Mouse (Mus musculus) testis, adult 2 months (tissue): ENCODE measurements at regions not wholly inside any gene's neighbourhood (a gene's known extent, or its start where the extent isn't known, plus 50 kb on each side); places are given as distances from the start of the nearest gene placed in this dataset.

Experiments used
- H3K27ac ChIP-seq: fragments of 200-500 bp; 2 replicates; pipeline ENCODE4 v1.5.1; 2012; ENCODE audit warnings: low read depth, low read length; ENCODE audit not compliant: control insufficient read depth, insufficient read depth
- H3K27me3 ChIP-seq: fragments of 200-500 bp; 2 replicates; pipeline ENCODE4 v1.6.1; 2012; ENCODE audit warnings: mild to moderate bottlenecking, low read length, moderate library complexity; ENCODE audit not compliant: control insufficient read depth, insufficient read depth
- H3K36me3 ChIP-seq: fragments of 200-500 bp; 2 replicates; pipeline ENCODE4 v1.6.1; 2012; ENCODE audit warnings: mild to moderate bottlenecking, low read length; ENCODE audit not compliant: control insufficient read depth, insufficient read depth
- H3K4me1 ChIP-seq: fragments of 200-500 bp; 2 replicates; pipeline ENCODE4 v1.6.1; 2012; ENCODE audit warnings: low read length; ENCODE audit not compliant: control insufficient read depth, insufficient read depth
- H3K4me3 ChIP-seq: fragments of 200-500 bp; 2 replicates; pipeline ENCODE4 v1.5.1; 2012; ENCODE audit warnings: low read depth, mild to moderate bottlenecking, low read length, moderate library complexity, mixed read lengths; ENCODE audit not compliant: control insufficient read depth
- CTCF ChIP-seq: fragments of 200-500 bp; IDR thresholded peaks from 2 replicates; pipeline ENCODE4 v1.5.1; 2012; ENCODE audit warnings: low read depth, mild to moderate bottlenecking, inconsistent platforms, low read length, moderate library complexity; ENCODE audit not compliant: control insufficient read depth, insufficient read depth, insufficient replicate concordance
- POLR2A ChIP-seq: fragments of 200-500 bp; IDR thresholded peaks from 2 replicates; pipeline ENCODE4 v1.6.1; 2012; ENCODE audit warnings: low read depth, mild to moderate bottlenecking, inconsistent platforms, low read length, moderate library complexity; ENCODE audit not compliant: control insufficient read depth

GRCm38 (mm10) chr2:9801484-9801883 lies 79.6 kb upstream of the 4930412O13Rik start:
- Histone ChIP-seq H3K4me1 (no peaks in the 10 kb centered on the region), H3K27ac (no peak overlapping the region), H3K27me3 (no peaks in the 10 kb centered on the region), H3K36me3 (no peaks in the 10 kb centered on the region), H3K4me3 (no peak overlapping the region)
- no peak for TF ChIP-seq CTCF
- no peak for TF ChIP-seq POLR2A

GRCm38 (mm10) chr2:9804306-9804705 lies 76.7 kb upstream of the 4930412O13Rik start:
- no peak overlapping the region for H3K27ac ChIP-seq
- H3K27me3 ChIP-seq = no peaks in the 10 kb centered on the region
- TF ChIP-seq CTCF (no peak), POLR2A (no peak)
- H3K4me1 ChIP-seq = no peaks in the 10 kb centered on the region
- H3K4me3 ChIP-seq = no peak overlapping the region
- no peaks in the 10 kb centered on the region for H3K36me3 ChIP-seq

- H3K27ac ChIP-seq = no peak overlapping the region
- no peaks in the 10 kb centered on the region for H3K4me1 ChIP-seq
- no peak overlapping the region for H3K4me3 ChIP-seq
- no peaks in the 10 kb centered on the region for H3K36me3 ChIP-seq
- TF ChIP-seq POLR2A (no peak), CTCF (no peak)
- H3K27me3 ChIP-seq = no peaks in the 10 kb centered on the region
Observed at GRCm38 (mm10) chr2:9805590-9805989, 75.5 kb upstream of the 4930412O13Rik start.
